Comparison of ENCODE assay signal across 8 mouse cellular contexts in genomic region chr3:101948572-101948971, GRCm38 (mm10). TPM values are rescaled to one million over a fixed set of nuclear protein-coding genes. Genes with fewer than 3 reads are reported as not detected.
A peak's percentile ranks its signal among the peaks of the same experiment; 100 is the strongest.
DNase-seq lines count a peak whose midpoint lies in the region; ATAC-seq and TF ChIP-seq lines count a peak whose summit lies in the region.

No protein-coding gene starts in this region.

- no peak for TF ChIP-seq CTCF in liver, adult 2 months (IDR thresholded peaks at IDR 0.05; ENCODE audit: low read depth, low read length)

- no peaks in the 10 kb centered on the region for H3K79me2 ChIP-seq in liver, adult 2 months (ENCODE audit: control insufficient read depth, insufficient read depth, low read length)

- no peak overlapping the region for H3K4me2 ChIP-seq in liver, embryonic 11.5 days

- H3K27me3 ChIP-seq in liver, adult 2 months (ENCODE audit: control insufficient read depth, insufficient read depth, low read length): no peaks in the 10 kb centered on the region
- H3K27me3 ChIP-seq in liver, embryonic 11.5 days (replicated peaks; ENCODE audit: control insufficient read depth, insufficient read depth, low read length): no peaks in the 10 kb centered on the region

- 12% methylated on average over 3 of the region's 3 CpGs for WGBS in liver, adult 2 months
- 57% methylated on average over 3 of the region's 3 CpGs for WGBS in liver, embryonic 11.5 days

- H3K4me1 ChIP-seq in liver, adult 2 months (ENCODE audit: control insufficient read depth, insufficient read depth, low read length): peaks cover 15% of the 10 kb centered on the region
- H3K4me1 ChIP-seq in liver, embryonic 11.5 days (replicated peaks; ENCODE audit: control insufficient read depth, insufficient read depth, low read length): peaks cover 3% of the 10 kb centered on the region; the same call in 1 of the 2 replicates

- no peaks in the 10 kb centered on the region for H3K9me3 ChIP-seq in liver, embryonic 11.5 days (ENCODE audit: control insufficient read depth, low read length)

- H3K9ac ChIP-seq in liver, adult 2 months (ENCODE audit: low read depth, low read length): no peak overlapping the region
- no peak overlapping the region for H3K9ac ChIP-seq in liver, embryonic 11.5 days (ENCODE audit: low read depth, low read length)

- no peak for ATAC-seq in liver, embryonic 11.5 days (replicated peaks; ENCODE audit: low FRiP score)

- H3K36me3 ChIP-seq in liver, adult 2 months (ENCODE audit: control insufficient read depth, insufficient read depth, low read length): no peaks in the 10 kb centered on the region
- no peaks in the 10 kb centered on the region for H3K36me3 ChIP-seq in liver, embryonic 11.5 days (ENCODE audit: control insufficient read depth, insufficient read depth, low read length)

- TF ChIP-seq POLR2A in liver, adult 2 months (IDR thresholded peaks at IDR 0.05; ENCODE audit: extremely low read depth, insufficient read depth, low read length): no peak

- H3K27ac ChIP-seq in liver, adult 2 months (replicated peaks; ENCODE audit: insufficient read depth, low read depth, low read length): peak overlapping the region; percentile 30
- H3K27ac ChIP-seq in liver, embryonic 11.5 days (ENCODE audit: low read depth, low read length): no peak overlapping the region

- peak; percentile 100 for DNase-seq in liver, adult 2 months (ENCODE audit: extremely low read depth, low read depth, low spot score)
- no peak for DNase-seq in liver, embryonic 11.5 days (ENCODE audit: low spot score)
- DNase-seq in adrenal gland, adult 8-10 months: peak; percentile 89
- peak; percentile 13 for DNase-seq in kidney, postnatal 14 days
- DNase-seq in ovary, adult 18-20 months (ENCODE audit: low spot score): peak; percentile 44
- DNase-seq in right cerebral cortex, postnatal 14 days: no peak
- DNase-seq in right cerebral cortex, postnatal 10 days (ENCODE audit: low spot score in 2 of 2): no peak
- no peak for DNase-seq in layer of hippocampus, adult 8-10 months (ENCODE audit: low spot score in 2 of 2)

- no peak overlapping the region for H3K4me3 ChIP-seq in liver, adult 2 months (ENCODE audit: insufficient read depth, low read depth, low read length)
- H3K4me3 ChIP-seq in liver, embryonic 11.5 days (ENCODE audit: low read depth, low read length): no peak overlapping the region

RNA-seq across cellular contexts. Expression of gene Slc22a15, which starts 24.3 kb away (rescaled TPM):
- total RNA-seq in liver, adult 2 months (2014; rRNA removed): 3.5 and 3.8 TPM in 2 replicates
- polyA plus RNA-seq in liver, adult 2 months (2012; rRNA removed): 5.8 and 10.5 TPM in 2 replicates
- polyA plus RNA-seq in liver, embryonic 11.5 days (2014; fragmentation: Nextera tagmentation; extraction: Ambion mirVana): 1.8 and 1.9 TPM in 2 replicates
- total RNA-seq in adrenal gland, adult 8-10 months (2022): 10 to 100 TPM in 2 of 4 experiments, 1 to 10 TPM in 2; 6.7 to 18.1 (median 12.5) TPM
- total RNA-seq in layer of hippocampus, adult 8-10 months (2022): 10 to 100 TPM in 2 of 4 experiments, 1 to 10 TPM in 2; 9.5 to 10.3 (median 10.1) TPM

Comparison
In these comparisons a context has a peak if more than half of its experiments do, and no peak if none do; other contexts are left out.
1. DNase-seq: peak in liver, adult 2 months (single experiment), adrenal gland, adult 8-10 months (single experiment), kidney, postnatal 14 days (single experiment) and ovary, adult 18-20 months (single experiment); none in liver, embryonic 11.5 days (single experiment), right cerebral cortex, postnatal 14 days (single experiment), right cerebral cortex, postnatal 10 days (0 of 2) and layer of hippocampus, adult 8-10 months (0 of 2).